Mouse (Mus musculus) lung, embryonic 16.5 days (tissue): ENCODE data around the gene Prrg2. TPM values are rescaled to one million over a fixed set of nuclear protein-coding genes. Genes with fewer than 3 reads are reported as not detected.

Experiments used
- ATAC-seq: fragments of 200-750 bp; cut with Nextera tagmentation; 2 replicates; pipeline ENCODE4 v1.8.0; 2017; ENCODE audit warnings: low read depth, mild to moderate bottlenecking, moderate library complexity
- H3K27ac ChIP-seq: fragments of 300-500 bp; sonication (generic); 2 replicates; pipeline ENCODE4 v1.5.1; 2014; ENCODE audit warnings: mild to moderate bottlenecking, control low read depth, low read length
- H3K27me3 ChIP-seq: fragments of 300-500 bp; sonication (generic); 2 replicates; pipeline ENCODE4 v1.6.1; 2014; ENCODE audit warnings: low read depth, low read length, mixed read lengths; ENCODE audit not compliant: control insufficient read depth, insufficient read depth
- H3K36me3 ChIP-seq: fragments of 300-500 bp; sonication (generic); 2 replicates; pipeline ENCODE4 v1.6.1; 2014; ENCODE audit warnings: low read length; ENCODE audit not compliant: control insufficient read depth, insufficient read depth
- H3K4me1 ChIP-seq: fragments of 300-500 bp; sonication (generic); replicated peaks from 2 replicates; pipeline ENCODE4 v1.6.1; 2014; ENCODE audit warnings: low read length, mixed read lengths; ENCODE audit not compliant: control insufficient read depth, insufficient read depth
- H3K4me2 ChIP-seq: fragments of 300-500 bp; sonication (generic); 2 replicates; pipeline ENCODE4 v1.6.1; 2014; ENCODE audit warnings: low read depth, low read length, control low read depth
- H3K4me3 ChIP-seq: fragments of 300-500 bp; sonication (generic); 2 replicates; pipeline ENCODE4 v1.5.1; 2014; ENCODE audit warnings: mild to moderate bottlenecking, low read length, control low read depth
- H3K9ac ChIP-seq: fragments of 300-500 bp; sonication (generic); 2 replicates; pipeline ENCODE4 v1.6.1; 2014; ENCODE audit warnings: low read length, control low read depth
- H3K9me3 ChIP-seq: fragments of 300-500 bp; sonication (generic); 2 replicates; pipeline ENCODE4 v1.6.1; 2016; ENCODE audit warnings: low read length; ENCODE audit not compliant: control insufficient read depth
- WGBS: fragments of 180-500 bp; shearing (Covaris S2); extraction: QIAGEN DNeasy Blood & Tissue Kit; methylation state at CpG from one replicate; pipeline ENCODE4 v1.1.7; 2014; 5-methylcytosine and 5-hydroxymethylcytosine counted together
- polyA plus RNA-seq: library from polyadenylated mRNA; unstranded; fragments of >200 nt; fragmentation: Nextera tagmentation; extraction: Ambion mirVana; gene quantifications from 2 replicates; pipeline ENCODE4 v1.2.1, GENCODE M21; 2015

Gene Prrg2
- polyA plus RNA-seq, 1 experiment from 2014 or later, result 28.7 TPM

DNA sequence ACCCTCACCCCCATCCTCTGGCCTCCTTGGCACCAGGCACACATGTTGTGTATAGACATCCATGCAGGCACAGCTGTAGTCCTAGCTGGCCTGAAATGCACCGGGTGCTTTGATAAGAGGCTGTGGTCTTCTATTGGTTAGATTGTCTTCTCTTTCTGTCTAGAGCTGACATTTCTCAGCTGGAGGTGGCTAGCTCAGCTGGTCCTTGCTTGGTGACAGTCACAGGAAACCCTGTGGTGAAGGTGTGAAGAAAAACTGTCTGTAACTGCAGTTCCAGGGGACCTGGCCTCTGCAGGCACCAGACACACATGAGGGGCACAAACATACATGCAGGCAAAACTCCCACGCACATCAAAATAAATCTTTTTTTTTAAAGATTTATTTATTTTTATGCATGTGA lies 7.2 kb upstream of the Prrg2 start:
- Histone ChIP-seq H3K4me2 (no peak overlapping the region), H3K4me1 (no peaks in the 10 kb centered on the region), H3K36me3 (peaks cover 2% of the 10 kb centered on the region; the same call in 1 of the 2 replicates), H3K9me3 (no peaks in the 10 kb centered on the region), H3K27me3 (no peaks in the 10 kb centered on the region), H3K9ac (no peak overlapping the region), H3K27ac (no peak overlapping the region), H3K4me3 (no peak overlapping the region)
- 66% methylated on average over 2 of the region's 2 CpGs for WGBS
- no peak for ATAC-seq

DNA sequence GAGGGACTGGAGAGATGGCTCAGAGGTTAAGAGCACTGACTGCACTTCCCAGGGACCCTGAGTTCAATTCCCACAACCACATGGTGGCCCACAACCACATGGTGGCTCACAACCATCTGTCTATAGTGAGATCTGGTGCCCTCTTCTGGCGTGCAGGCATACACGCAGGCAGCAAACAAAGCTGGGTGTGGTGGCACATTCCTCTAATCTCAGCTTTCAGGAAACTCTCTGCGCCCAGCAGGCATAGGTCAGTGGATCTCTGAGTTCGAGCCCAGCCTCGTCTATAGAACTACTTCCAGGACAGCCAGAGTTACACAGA lies 5.5 kb upstream of the Prrg2 start:
- no peak overlapping the region for H3K27ac ChIP-seq
- no peak overlapping the region for H3K4me3 ChIP-seq
- peak; percentile 21; the same call in 1 of the 2 replicates for ATAC-seq
- H3K4me1 ChIP-seq, result peaks cover 6% of the 10 kb centered on the region
- H3K27me3 ChIP-seq, result no peaks in the 10 kb centered on the region
- H3K9ac ChIP-seq, result no peak overlapping the region
- no peak overlapping the region for H3K4me2 ChIP-seq
- no peaks in the 10 kb centered on the region for H3K36me3 ChIP-seq
- H3K9me3 ChIP-seq, result no peaks in the 10 kb centered on the region
- 19% methylated on average over 5 of the region's 5 CpGs for WGBS

DNA sequence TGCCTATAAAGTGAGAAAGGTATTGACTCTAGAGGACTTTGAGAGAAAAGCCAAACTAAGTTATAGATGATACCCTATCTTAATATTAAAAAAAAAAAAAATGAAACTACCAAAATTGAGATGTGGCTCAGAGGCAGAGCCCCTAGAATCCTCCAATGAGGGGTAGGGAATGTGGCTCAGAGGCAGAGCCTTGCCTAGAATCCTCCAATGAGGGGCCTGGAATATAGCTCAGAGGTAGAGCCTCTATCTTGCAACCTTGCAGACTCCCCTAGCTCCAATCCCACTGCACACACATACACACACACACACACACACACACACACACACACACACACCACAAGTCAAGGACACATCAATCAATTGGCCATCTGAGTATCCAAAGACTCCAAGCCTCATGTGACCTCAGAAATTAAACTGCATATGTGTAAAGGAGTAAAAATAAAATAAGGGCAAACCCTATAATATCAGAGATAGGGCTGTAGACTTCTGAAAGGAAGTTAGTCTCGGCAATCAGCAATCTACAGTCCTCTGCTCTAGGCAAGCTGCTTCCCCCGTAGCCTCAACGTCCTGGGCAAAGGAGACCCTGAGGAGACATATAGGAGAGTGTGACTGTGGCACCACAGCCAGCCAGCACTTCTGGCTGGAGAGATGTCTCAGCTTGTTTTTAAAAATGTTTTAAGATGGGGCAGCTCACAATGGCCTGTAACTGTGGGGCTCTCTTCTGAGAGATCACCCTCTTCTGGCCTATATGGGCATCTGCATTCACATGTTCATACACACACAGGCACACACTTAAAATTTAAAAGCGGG lies 4.9 kb upstream of the Prrg2 start:
- Histone ChIP-seq H3K4me2 (no peak overlapping the region), H3K27ac (no peak overlapping the region), H3K9ac (no peak overlapping the region), H3K36me3 (no peaks in the 10 kb centered on the region), H3K4me3 (no peak overlapping the region), H3K27me3 (no peaks in the 10 kb centered on the region), H3K9me3 (no peaks in the 10 kb centered on the region), H3K4me1 (peaks cover 6% of the 10 kb centered on the region)
- WGBS, result 82% methylated on average over 4 of the region's 4 CpGs
- ATAC-seq, result 0 out of 2 replicates have a peak, but pooled peaks have one; percentile 3

DNA sequence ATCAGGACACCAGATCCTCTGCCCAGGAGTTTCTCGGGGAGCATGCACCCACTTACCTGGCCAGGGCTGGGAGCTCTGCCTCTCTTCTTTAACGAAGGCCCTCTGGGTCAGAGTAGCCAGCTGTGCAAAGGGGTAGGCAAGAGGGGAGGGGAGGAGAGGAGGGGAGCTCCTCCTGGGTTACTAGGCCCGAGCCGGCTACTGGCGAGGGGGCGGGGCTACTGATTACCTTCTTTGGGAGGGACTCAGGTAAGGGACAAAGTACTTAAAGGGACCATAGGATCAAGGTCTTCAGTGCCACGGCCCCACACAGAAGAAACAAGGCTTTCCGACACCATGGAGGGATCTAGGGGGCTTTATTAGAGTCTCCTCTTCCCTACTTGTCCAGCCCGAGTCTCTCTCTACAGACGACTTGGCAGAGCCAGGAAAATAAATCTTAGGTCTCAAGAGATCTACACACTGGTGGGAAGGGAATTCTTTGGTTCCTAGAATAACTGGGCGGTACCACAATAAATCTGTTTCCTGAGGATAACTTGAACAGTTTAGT lies 873 bp downstream of the Prrg2 start:
- peak overlapping the region; percentile 95 for H3K27ac ChIP-seq
- H3K9me3 ChIP-seq, result no peaks in the 10 kb centered on the region
- H3K27me3 ChIP-seq, result no peaks in the 10 kb centered on the region
- no peaks in the 10 kb centered on the region for H3K36me3 ChIP-seq
- H3K4me1 ChIP-seq, result peaks cover 12% of the 10 kb centered on the region
- peak overlapping the region; percentile 66 for H3K4me2 ChIP-seq
- 14% methylated on average over 11 of the region's 11 CpGs for WGBS
- H3K4me3 ChIP-seq, result peak overlapping the region; percentile 78
- peak overlapping the region; percentile 67 for H3K9ac ChIP-seq
- ATAC-seq, result peak; percentile 31

DNA sequence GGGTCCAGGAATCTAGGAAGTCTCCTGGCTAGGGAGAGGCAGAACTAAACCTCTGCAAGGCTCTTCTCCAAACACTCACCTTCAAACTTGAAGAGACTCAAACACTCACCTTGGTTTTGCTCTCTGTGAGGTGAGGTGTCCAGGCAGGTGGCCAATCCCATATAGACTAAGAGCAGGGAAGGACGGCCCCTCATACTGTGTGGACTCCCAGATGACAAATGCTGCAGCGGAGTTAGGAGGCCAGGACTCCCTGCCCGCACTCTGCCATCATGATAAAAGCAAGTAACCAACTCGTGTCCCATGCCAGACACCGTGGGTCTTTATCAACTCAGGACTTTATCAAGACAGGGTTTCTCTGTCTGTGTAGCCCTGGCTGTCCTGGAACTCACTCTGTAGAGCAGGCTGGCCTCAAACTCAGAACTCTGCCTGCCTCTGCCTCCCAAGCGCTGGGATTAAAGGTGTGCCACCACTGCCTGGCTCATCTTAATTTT lies 1.8 kb downstream of the Prrg2 start:
- ATAC-seq, result no peak
- Histone ChIP-seq H3K36me3 (no peaks in the 10 kb centered on the region), H3K27ac (no peak overlapping the region), H3K9ac (no peak overlapping the region), H3K4me2 (no peak overlapping the region), H3K9me3 (no peaks in the 10 kb centered on the region), H3K4me1 (peaks cover 12% of the 10 kb centered on the region), H3K4me3 (no peak overlapping the region; the same call in 1 of the 2 replicates), H3K27me3 (no peaks in the 10 kb centered on the region)
- WGBS, result 81% methylated on average over 6 of the region's 6 CpGs

DNA sequence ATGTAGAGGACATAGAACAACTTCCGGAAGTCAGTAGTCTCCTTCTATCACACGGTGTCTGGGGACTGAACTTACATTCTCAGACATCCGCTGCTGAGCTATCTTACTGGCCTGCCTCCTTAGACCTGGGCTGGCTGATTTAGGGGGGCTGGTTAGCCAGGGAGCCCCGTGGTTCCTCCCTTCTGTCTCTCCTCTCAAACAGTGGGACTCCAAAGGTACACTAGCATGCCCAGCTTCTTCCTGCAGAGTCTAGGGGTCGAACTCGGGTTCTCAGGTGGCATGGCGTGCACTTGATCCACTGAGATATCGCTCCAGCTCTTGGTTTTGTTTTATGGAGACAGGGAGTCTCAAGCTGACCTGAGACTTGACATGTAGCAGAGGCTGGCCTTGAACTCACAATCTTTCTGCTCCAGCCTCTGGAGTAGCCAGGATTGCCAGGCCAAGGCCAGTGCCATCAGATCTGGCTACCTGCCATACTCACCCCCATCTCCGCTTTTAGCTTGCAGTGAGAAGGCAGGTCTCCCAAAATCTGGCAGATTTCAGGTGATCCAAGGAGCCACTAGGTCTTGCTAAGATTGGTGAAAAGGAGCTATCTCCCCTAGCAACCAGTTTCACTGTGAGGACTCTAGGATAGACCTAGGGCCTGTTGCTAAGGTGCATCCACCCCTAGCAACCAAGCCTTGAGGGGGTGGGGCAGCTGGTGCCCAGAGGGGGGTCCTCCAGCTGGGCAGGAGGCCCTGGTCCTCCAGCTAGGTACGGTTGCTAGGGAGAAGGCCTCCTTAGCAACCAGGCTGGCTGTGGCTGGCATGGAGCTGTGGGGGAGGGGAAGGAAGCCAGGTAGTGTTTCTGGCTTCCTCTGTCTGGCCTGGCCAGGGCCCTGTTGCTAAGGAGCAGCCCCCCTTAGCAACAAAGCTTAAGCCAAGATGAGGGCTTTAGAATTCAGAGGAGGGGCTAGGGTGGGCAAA lies 3.6 kb downstream of the Prrg2 start:
- no peak overlapping the region for H3K27ac ChIP-seq
- H3K9ac ChIP-seq, result no peak overlapping the region
- H3K27me3 ChIP-seq, result no peaks in the 10 kb centered on the region
- no peak overlapping the region for H3K4me3 ChIP-seq
- peaks cover 13% of the 10 kb centered on the region for H3K4me1 ChIP-seq
- no peak overlapping the region for H3K4me2 ChIP-seq
- WGBS, result 70% methylated on average over 10 of the region's 10 CpGs
- no peaks in the 10 kb centered on the region for H3K9me3 ChIP-seq
- no peaks in the 10 kb centered on the region for H3K36me3 ChIP-seq
- no peak for ATAC-seq

DNA sequence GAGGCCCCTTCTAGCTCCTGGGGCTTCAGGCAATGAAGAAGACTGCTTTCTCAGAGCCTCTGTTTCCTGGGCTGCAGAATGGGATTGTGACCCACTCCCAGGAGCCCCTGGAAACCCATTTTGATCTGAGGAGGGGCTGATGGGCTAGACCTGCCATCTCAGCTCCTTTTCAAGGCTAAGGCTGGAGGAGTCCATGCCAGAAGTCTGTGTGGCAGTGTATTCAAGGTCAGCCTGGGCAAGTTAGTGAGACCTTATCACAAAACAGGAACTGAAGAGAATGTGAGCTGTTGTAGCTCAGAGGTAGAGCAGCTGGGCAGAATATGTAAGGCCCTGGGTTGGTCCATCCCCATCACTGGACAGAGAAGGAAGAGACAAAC lies 5.5 kb downstream of the Prrg2 start:
- no peaks in the 10 kb centered on the region for H3K36me3 ChIP-seq
- H3K27me3 ChIP-seq, result no peaks in the 10 kb centered on the region
- H3K27ac ChIP-seq, result no peak overlapping the region
- H3K4me1 ChIP-seq, result peaks cover 9% of the 10 kb centered on the region
- H3K4me2 ChIP-seq, result no peak overlapping the region
- no peak overlapping the region for H3K4me3 ChIP-seq
- no peak for ATAC-seq
- no peak overlapping the region for H3K9ac ChIP-seq
- H3K9me3 ChIP-seq, result no peaks in the 10 kb centered on the region

DNA sequence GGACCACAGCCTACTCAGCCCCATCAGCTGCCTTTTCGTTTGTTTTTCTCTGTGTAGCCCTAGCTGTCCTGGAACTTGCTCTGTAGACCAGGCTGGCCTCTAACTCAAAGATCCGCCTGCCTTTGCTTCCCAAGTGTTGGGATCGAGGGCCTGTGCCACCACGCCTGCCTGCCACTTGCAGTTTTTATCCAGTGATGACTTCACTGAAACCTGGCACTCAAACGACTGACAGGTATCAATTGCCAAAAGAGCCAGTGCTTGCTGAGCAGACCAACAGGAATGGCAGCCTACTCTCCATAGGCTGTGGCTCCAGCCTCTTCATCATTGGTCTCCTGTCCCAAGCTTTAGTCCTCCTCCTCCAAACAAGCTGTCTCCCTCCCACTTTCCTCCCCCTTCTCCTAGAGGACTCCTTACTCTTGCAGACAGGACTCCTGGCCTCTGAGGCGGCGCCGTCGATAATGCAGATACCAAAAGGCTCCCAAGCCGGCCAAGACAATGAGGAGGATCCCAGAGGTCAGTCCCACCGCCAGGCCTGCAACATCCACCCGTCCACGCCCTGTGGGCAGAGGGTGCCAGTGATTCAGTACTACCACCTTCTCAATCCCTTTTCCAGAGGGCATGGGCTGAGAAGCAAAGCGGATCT lies 6.0 kb downstream of the Prrg2 start:
- Histone ChIP-seq H3K4me2 (no peak overlapping the region), H3K4me1 (peaks cover 10% of the 10 kb centered on the region), H3K9ac (no peak overlapping the region), H3K9me3 (no peaks in the 10 kb centered on the region), H3K27ac (no peak overlapping the region), H3K36me3 (no peaks in the 10 kb centered on the region), H3K27me3 (no peaks in the 10 kb centered on the region), H3K4me3 (no peak overlapping the region)
- no peak for ATAC-seq
- 60% methylated on average over 14 of the region's 14 CpGs for WGBS
